Mouse (Mus musculus): ENCODE results near the gene Cntn5.

DNA sequence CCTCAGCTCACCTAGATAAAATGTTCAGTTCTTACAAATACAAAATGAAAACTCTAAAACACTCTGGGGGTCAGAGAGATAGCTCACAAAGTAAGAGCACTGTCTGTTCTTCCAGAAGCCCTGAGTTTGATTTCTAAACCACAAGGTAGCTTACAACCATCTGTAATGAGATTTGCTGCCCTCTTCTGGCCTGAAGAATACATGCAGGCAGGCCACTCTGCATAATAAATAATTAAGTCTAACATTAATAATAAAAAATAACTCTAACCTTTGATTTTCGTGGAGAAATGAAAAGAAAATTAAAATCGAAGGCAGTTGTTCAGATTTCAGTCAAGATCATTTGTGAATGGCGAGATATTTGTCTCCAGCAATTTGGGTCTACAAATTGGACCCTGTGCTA lies 1120.9 kb downstream of the Cntn5 start:
- TF ChIP-seq CTCF (IDR thresholded peaks at IDR 0.05; ENCODE audit: extremely low read depth, insufficient read depth, insufficient read length, insufficient replicate concordance) (no peak), POLR2A (IDR thresholded peaks at IDR 0.05; ENCODE audit: low read depth, low read length) (no peak)

All from spleen, adult 2 months (tissue).